Mouse (Mus musculus) liver, embryonic 14.5 days (tissue): ENCODE results near the gene Hk3. TPM values are rescaled to one million over a fixed set of nuclear protein-coding genes. Genes with fewer than 3 reads are reported as not detected.

ENCODE experiments used
- ATAC-seq: fragments of 200-750 bp; cut with Nextera tagmentation; 2 replicates; pipeline ENCODE4 v1.8.0; 2017; ENCODE audit warnings: moderate number of reproducible peaks, mild to moderate bottlenecking, moderate library complexity; ENCODE audit not compliant: insufficient read depth
- DNase-seq, 3 experiments: peaks; one replicate each; pipeline ENCODE4 v3.0.0-alpha.2; 2012 to 2013; ENCODE audit warnings: low read depth in 3 of 3, low spot score in 3 of 3
- H3K27ac ChIP-seq: fragments of 300-500 bp; sonication (generic); 2 replicates; pipeline ENCODE4 v1.5.1; 2014; ENCODE audit warnings: moderate library complexity, mild to moderate bottlenecking, control low read depth, inconsistent platforms
- H3K27me3 ChIP-seq: fragments of 300-500 bp; sonication (generic); 2 replicates; pipeline ENCODE4 v1.6.1; 2014; ENCODE audit warnings: mild to moderate bottlenecking, low read length, moderate library complexity; ENCODE audit not compliant: control insufficient read depth, insufficient read depth
- H3K36me3 ChIP-seq: fragments of 300-500 bp; sonication (generic); replicated peaks from 2 replicates; pipeline ENCODE4 v1.6.1; 2014; ENCODE audit warnings: low read depth; ENCODE audit not compliant: control insufficient read depth, insufficient read depth
- H3K4me1 ChIP-seq, 2 experiments: fragments of 200-500 bp in 1 of 2; fragments of 300-500 bp in 1 of 2; sonication (generic) in 1 of 2; replicated peaks; 2 replicates each; pipeline ENCODE4 v1.6.1; 2012 to 2014; ENCODE audit warnings: antibody characterized with exemption in 1 of 2, inconsistent platforms in 1 of 2, low read length in 1 of 2; ENCODE audit not compliant: control insufficient read depth in 2 of 2, insufficient read depth in 2 of 2
- H3K4me2 ChIP-seq: fragments of 300-500 bp; sonication (generic); 2 replicates; pipeline ENCODE4 v1.6.1; 2014; ENCODE audit warnings: low read depth, mild to moderate bottlenecking, control low read depth, moderate library complexity
- H3K4me3 ChIP-seq, 2 experiments: fragments of 200-500 bp in 1 of 2; fragments of 300-500 bp in 1 of 2; sonication (generic) in 1 of 2; 2 replicates each; pipeline ENCODE4 v1.5.1; 2012 to 2014; ENCODE audit warnings: low read depth in 2 of 2, low read length in 2 of 2, mild to moderate bottlenecking in 2 of 2, control low read depth in 1 of 2, inconsistent platforms in 1 of 2, moderate library complexity in 1 of 2; ENCODE audit not compliant: insufficient read depth in 1 of 2
- H3K9ac ChIP-seq: fragments of 300-500 bp; sonication (generic); replicated peaks from 2 replicates; pipeline ENCODE4 v1.6.1; 2014; ENCODE audit warnings: mild to moderate bottlenecking, control low read depth, moderate library complexity
- H3K9me3 ChIP-seq: fragments of 300-500 bp; sonication (generic); 2 replicates; pipeline ENCODE4 v1.6.1; 2016; ENCODE audit warnings: low read length, mixed read lengths; ENCODE audit not compliant: control insufficient read depth
- CTCF ChIP-seq: IDR thresholded peaks from 2 replicates; pipeline ENCODE4 v1.5.1; 2016; ENCODE audit warnings: antibody characterized with exemption, low read depth, control low read depth
- EP300 ChIP-seq: IDR thresholded peaks from 2 replicates; pipeline ENCODE4 v1.6.1; 2016; ENCODE audit warnings: antibody characterized with exemption, low read depth
- WGBS: fragments of 180-500 bp; shearing (Covaris S2); extraction: QIAGEN DNeasy Blood & Tissue Kit; methylation state at CpG from one replicate; pipeline ENCODE4 v1.1.7; 2014; ENCODE audit not compliant: insufficient replicate concordance; 5-methylcytosine and 5-hydroxymethylcytosine counted together
- polyA plus RNA-seq, 2 experiments: library from polyadenylated mRNA; depleted of rRNA in 1 of 2; stranded (reverse) in 1 of 2; unstranded in 1 of 2; fragments of >200 nt; fragmentation: Nextera tagmentation in 1 of 2; extraction: Ambion mirVana in 1 of 2; gene quantifications; 2 replicates each; pipeline versions ENCODE4 v1.2.1 to v1.2.3; 2012 to 2014

Gene Hk3
- polyA plus RNA-seq, 2 experiments = 3.3 to 3.9 TPM

GRCm38 (mm10) chr13:55019181-55019580 is 2.0 kb downstream of the Hk3 start:
- H3K4me1 ChIP-seq = no peaks in the 10 kb centered on the region
- peak; percentile 20; the same call in 1 of the 2 replicates for TF ChIP-seq CTCF
- no peak for TF ChIP-seq EP300
- H3K9ac ChIP-seq = no peak overlapping the region
- no peak overlapping the region for H3K4me3 ChIP-seq
- H3K27me3 ChIP-seq = no peaks in the 10 kb centered on the region
- WGBS = 42% methylated on average over 3 of the region's 3 CpGs
- DNase-seq = no peak
- no peak overlapping the region for H3K27ac ChIP-seq
- H3K9me3 ChIP-seq = no peaks in the 10 kb centered on the region
- ATAC-seq = no peak
- no peak overlapping the region for H3K4me2 ChIP-seq
- H3K36me3 ChIP-seq = no peaks in the 10 kb centered on the region

- Histone ChIP-seq H3K9ac (no peak overlapping the region), H3K4me2 (no peak overlapping the region), H3K27ac (no peak overlapping the region), H3K4me3 (no peak overlapping the region), H3K36me3 (no peaks in the 10 kb centered on the region), H3K27me3 (no peaks in the 10 kb centered on the region), H3K9me3 (no peaks in the 10 kb centered on the region), H3K4me1 (no peaks in the 10 kb centered on the region)
- WGBS = 71% methylated on average over 9 of the region's 9 CpGs
- no peak for ATAC-seq
- DNase-seq = no peak
- TF ChIP-seq CTCF (no peak), EP300 (no peak)
Measured at GRCm38 (mm10) chr13:55018700-55019099, 2.5 kb downstream of the Hk3 start.

GRCm38 (mm10) chr13:55017898-55018599 is 3.1 kb downstream of the Hk3 start:
- H3K4me1 ChIP-seq = no peaks in the 10 kb centered on the region
- H3K27ac ChIP-seq = no peak overlapping the region
- no peak overlapping the region for H3K4me2 ChIP-seq
- H3K4me3 ChIP-seq = no peak overlapping the region
- no peaks in the 10 kb centered on the region for H3K36me3 ChIP-seq
- 72% methylated on average over 8 of the region's 8 CpGs for WGBS
- DNase-seq (no peak), ATAC-seq (no peak)
- no peaks in the 10 kb centered on the region for H3K27me3 ChIP-seq
- no peaks in the 10 kb centered on the region for H3K9me3 ChIP-seq
- no peak for TF ChIP-seq CTCF
- TF ChIP-seq EP300 = no peak
- no peak overlapping the region for H3K9ac ChIP-seq

GRCm38 (mm10) chr13:55017154-55017897 is 3.9 kb downstream of the Hk3 start:
- ATAC-seq = no peak
- H3K27ac ChIP-seq = no peak overlapping the region
- no peaks in the 10 kb centered on the region for H3K9me3 ChIP-seq
- H3K27me3 ChIP-seq = no peaks in the 10 kb centered on the region
- no peak overlapping the region for H3K9ac ChIP-seq
- TF ChIP-seq EP300 = no peak
- TF ChIP-seq CTCF = no peak
- 66% methylated on average over 12 of the region's 12 CpGs for WGBS
- no peaks in the 10 kb centered on the region for H3K4me1 ChIP-seq
- H3K4me2 ChIP-seq = no peak overlapping the region
- H3K4me3 ChIP-seq = no peak overlapping the region
- DNase-seq = no peak
- H3K36me3 ChIP-seq = no peaks in the 10 kb centered on the region

GRCm38 (mm10) chr13:55014451-55014850 is 6.7 kb downstream of the Hk3 start:
- H3K9me3 ChIP-seq = no peaks in the 10 kb centered on the region
- H3K4me2 ChIP-seq = no peak overlapping the region
- no peak overlapping the region for H3K9ac ChIP-seq
- no peaks in the 10 kb centered on the region for H3K27me3 ChIP-seq
- WGBS = 58% methylated on average over 9 of the region's 9 CpGs
- H3K36me3 ChIP-seq = no peaks in the 10 kb centered on the region
- TF ChIP-seq CTCF (no peak), EP300 (no peak)
- no peaks in the 10 kb centered on the region for H3K4me1 ChIP-seq
- H3K4me3 ChIP-seq = no peak overlapping the region
- ATAC-seq = no peak
- no peak overlapping the region for H3K27ac ChIP-seq
- DNase-seq = no peak
